In the genomic region with DNA sequence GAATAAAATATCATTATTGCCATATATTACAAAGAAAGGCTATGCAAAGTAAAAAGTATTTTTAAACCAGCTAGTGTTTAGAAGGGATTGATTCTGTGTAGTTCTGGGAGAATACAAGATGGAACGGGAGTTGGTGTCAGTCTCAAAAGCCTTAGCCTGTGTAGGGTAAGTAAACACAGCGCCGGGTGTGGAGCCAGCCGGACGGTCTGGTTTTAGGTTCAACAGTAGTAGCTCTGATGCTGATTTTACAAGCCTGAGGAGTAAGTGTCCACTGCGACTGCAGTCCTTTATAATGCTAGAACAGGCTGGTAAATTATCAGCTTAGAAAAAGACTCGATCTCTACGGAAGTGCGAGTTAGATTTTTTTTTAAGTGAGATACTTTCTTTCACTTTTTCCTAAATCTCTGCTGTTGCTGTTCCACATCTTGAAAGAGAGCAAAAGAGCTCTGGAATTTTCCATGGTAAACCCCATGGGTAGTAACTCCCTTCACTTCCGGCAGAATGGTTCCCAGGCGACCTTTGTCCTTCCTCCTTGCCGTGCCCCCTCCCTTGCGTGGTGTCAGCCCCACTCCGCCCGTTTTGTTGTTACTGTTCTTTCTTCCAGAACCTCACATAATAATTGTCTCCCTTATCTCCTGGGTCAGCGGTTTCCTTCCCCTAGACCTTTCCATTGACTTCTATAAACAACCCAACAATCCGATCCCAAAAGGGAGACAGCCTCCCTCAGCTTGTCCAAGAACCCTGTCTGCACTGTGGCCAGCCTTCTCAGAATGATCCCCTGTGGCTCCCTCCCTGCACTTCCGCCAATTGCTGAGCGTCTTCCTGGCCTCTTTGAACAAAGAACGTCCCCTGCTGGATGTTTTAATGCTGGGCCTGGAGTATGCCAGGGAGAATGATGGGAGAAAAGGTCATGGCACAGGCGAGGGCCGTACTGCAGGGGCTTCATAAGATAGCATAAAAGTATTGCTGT, we compare ENCODE assay signal across 8 mouse cellular contexts. TPM values are rescaled to one million over a fixed set of nuclear protein-coding genes. Genes with fewer than 3 reads are reported as not detected.
A peak's percentile ranks its signal among the peaks of the same experiment; 100 is the strongest.
DNase-seq lines count a peak whose midpoint lies in the region; ATAC-seq and TF ChIP-seq lines count a peak whose summit lies in the region.

No protein-coding gene starts in this region.

- ATAC-seq in heart, embryonic 14.5 days (ENCODE audit: insufficient number of reproducible peaks, insufficient read depth, low FRiP score, low read depth) = peak; percentile 88
- no peak for ATAC-seq in CD4-positive, CD25-positive, alpha-beta regulatory T cell, adult 4 months
- ATAC-seq in frontal cortex, adult (ENCODE audit: low TSS enrichment) = no peak

- 0 out of 2 replicates have a peak overlapping the region, but pooled peaks have one; percentile 14 for H3K4me2 ChIP-seq in heart, embryonic 14.5 days (ENCODE audit: low read length)

- peak; percentile 79 for DNase-seq in adrenal gland, adult 2 months
- DNase-seq in large intestine, adult 2 months (ENCODE audit: low read depth, low spot score) = peak; percentile 58
- DNase-seq in testis, postnatal 10 days (ENCODE audit: low spot score) = peak; percentile 39
- DNase-seq in adipocyte (ENCODE audit: low spot score) = no peak

- 63% methylated on average over 22 of the region's 22 CpGs for WGBS in heart, embryonic 14.5 days
- 23% methylated on average over 22 of the region's 22 CpGs for WGBS in large intestine, adult 2 months

- no peaks in the 10 kb centered on the region for H3K36me3 ChIP-seq in ES-Bruce4 (ENCODE audit: control insufficient read depth, insufficient read depth, low read length, poor library complexity, severe bottlenecking)
- peaks cover 45% of the 10 kb centered on the region for H3K36me3 ChIP-seq in heart, embryonic 14.5 days (ENCODE audit: control insufficient read depth, insufficient read depth, low read length)

- no peak overlapping the region for H3K9ac ChIP-seq in ES-Bruce4 (ENCODE audit: low read depth, poor library complexity, severe bottlenecking)
- H3K9ac ChIP-seq in heart, embryonic 14.5 days (ENCODE audit: low read length) = no peak overlapping the region

- no peaks in the 10 kb centered on the region for H3K9me3 ChIP-seq in ES-Bruce4 (replicated peaks; ENCODE audit: control insufficient read depth, insufficient read depth, low read length, poor library complexity, severe bottlenecking)
- H3K9me3 ChIP-seq in heart, embryonic 14.5 days (ENCODE audit: control insufficient read depth, low read length) = no peaks in the 10 kb centered on the region

- no peaks in the 10 kb centered on the region for H3K27me3 ChIP-seq in ES-Bruce4 (ENCODE audit: control insufficient read depth, insufficient read depth, low read length, poor library complexity, severe bottlenecking)
- no peaks in the 10 kb centered on the region for H3K27me3 ChIP-seq in heart, embryonic 14.5 days (ENCODE audit: control insufficient read depth, insufficient read depth, low read length)

- peak; percentile 4 for TF ChIP-seq CTCF in ES-Bruce4 (IDR thresholded peaks at IDR 0.05; ENCODE audit: low read depth, low read length)

- no peaks in the 10 kb centered on the region for H3K4me1 ChIP-seq in ES-Bruce4 (ENCODE audit: control insufficient read depth, insufficient read depth, low read length)
- peaks cover 0 to 2% of the 10 kb centered on the region in 2 experiments; a peak in 1 of 4 replicates for H3K4me1 ChIP-seq in heart, embryonic 14.5 days (ENCODE audit: control insufficient read depth in 2 of 2, insufficient read depth in 2 of 2, low read length in 2 of 2)

- H3K27ac ChIP-seq in ES-Bruce4 (ENCODE audit: insufficient read depth, low read length) = no peak overlapping the region
- H3K27ac ChIP-seq in heart, embryonic 14.5 days (replicated peaks in 1 of 2; ENCODE audit: control insufficient read depth in 1 of 2, insufficient read depth in 1 of 2, low read depth in 2 of 2, low read length in 2 of 2) = peak overlapping the region; percentile 66 to 79

- no peak for TF ChIP-seq EP300 in ES-Bruce4 (IDR thresholded peaks at IDR 0.05; ENCODE audit: insufficient read depth, low read depth, low read length)

- H3K4me3 ChIP-seq in ES-Bruce4 (ENCODE audit: low read depth, low read length) = no peak overlapping the region
- H3K4me3 ChIP-seq in heart, embryonic 14.5 days (ENCODE audit: control insufficient read depth in 1 of 2, insufficient read depth in 1 of 2, low read depth in 1 of 2, low read length in 2 of 2) = no peak overlapping the region

- no peak for TF ChIP-seq POLR2A in ES-Bruce4 (IDR thresholded peaks at IDR 0.05; ENCODE audit: insufficient read depth, low read length)

RNA-seq across cellular contexts. Expression of a gene that starts 41.8 kb away (rescaled TPM):
- polyA plus RNA-seq in ES-Bruce4 (2011; ENCODE audit: insufficient read depth, insufficient read length, low read depth, missing spikeins) = 13.8 and 13.9 TPM in 2 replicates
- 1 to 10 TPM; 6.0 to 9.5 TPM for total RNA-seq in adrenal gland, adult 2 months (2021)
- polyA plus RNA-seq in adrenal gland, adult 2 months (2012; rRNA removed) = 1.6 and 2.3 TPM in 2 replicates
- 8.2 and 9.9 TPM in 2 replicates for polyA plus RNA-seq in heart, embryonic 14.5 days (2014; fragmentation: Nextera tagmentation; extraction: Ambion mirVana)
- 0.72 and 1.7 TPM in 2 replicates for polyA plus RNA-seq in large intestine, adult 2 months (2012; rRNA removed)
- polyA plus RNA-seq in CD4-positive, CD25-positive, alpha-beta regulatory T cell, adult 4 months (2017; shearing (Covaris generic)) = 1 to 10 TPM; 2.7 to 4.9 TPM

RNA-seq across cellular contexts. Expression of a gene that starts 50.4 kb away (rescaled TPM):
- 11.7 and 12.0 TPM in 2 replicates for polyA plus RNA-seq in ES-Bruce4 (2011; ENCODE audit: insufficient read depth, insufficient read length, low read depth, missing spikeins)
- total RNA-seq in adrenal gland, adult 2 months (2021) = 10 to 100 TPM; 48.6 to 63.2 TPM
- polyA plus RNA-seq in adrenal gland, adult 2 months (2012; rRNA removed) = 31.4 and 36.7 TPM in 2 replicates
- 17.8 and 20.0 TPM in 2 replicates for polyA plus RNA-seq in heart, embryonic 14.5 days (2014; fragmentation: Nextera tagmentation; extraction: Ambion mirVana)
- 8.1 and 11.3 TPM in 2 replicates for polyA plus RNA-seq in large intestine, adult 2 months (2012; rRNA removed)
- polyA plus RNA-seq in CD4-positive, CD25-positive, alpha-beta regulatory T cell, adult 4 months (2017; shearing (Covaris generic)) = 1 to 10 TPM; 5.4 to 6.1 TPM
